Mouse (Mus musculus): ENCODE data around the gene Spink4.

The Spink4 gene

GRCm38 (mm10) chr4:40963536-40963935 lies 43.7 kb downstream of the Spink4 start:
- no peak for DNase-seq (ENCODE audit: low read depth, low spot score)

GRCm38 (mm10) chr4:40969161-40969560 lies 49.3 kb downstream of the Spink4 start:
- DNase-seq (ENCODE audit: low read depth, low spot score), result no peak

- DNase-seq (ENCODE audit: low read depth, low spot score), result peak; percentile 29
Measured at GRCm38 (mm10) chr4:40969781-40970591, 50.1 kb downstream of the Spink4 start.

GRCm38 (mm10) chr4:40970592-40970841 lies 50.7 kb downstream of the Spink4 start:
- no peak for DNase-seq (ENCODE audit: low read depth, low spot score)

GRCm38 (mm10) chr4:40970842-40971701 lies 51.2 kb downstream of the Spink4 start, which contains the start of gene Nfx1:
Gene Nfx1 (plus strand): TSS chr4:40970906.
- peak; percentile 97 for DNase-seq (ENCODE audit: low read depth, low spot score)

GRCm38 (mm10) chr4:40971744-40972143 lies 51.9 kb downstream of the Spink4 start:
- peak; percentile 69 for DNase-seq (ENCODE audit: low read depth, low spot score)

GRCm38 (mm10) chr4:40974011-40974410 lies 54.2 kb downstream of the Spink4 start:
- DNase-seq (ENCODE audit: low read depth, low spot score), result no peak

- no peak for DNase-seq (ENCODE audit: low read depth, low spot score)
Measured at GRCm38 (mm10) chr4:40975678-40976077, 55.8 kb downstream of the Spink4 start.

GRCm38 (mm10) chr4:40976651-40977050 lies 56.8 kb downstream of the Spink4 start:
- no peak for DNase-seq (ENCODE audit: low read depth, low spot score)

GRCm38 (mm10) chr4:40979430-40979829 lies 59.6 kb downstream of the Spink4 start:
- no peak for DNase-seq (ENCODE audit: low read depth, low spot score)
